Mouse (Mus musculus): ENCODE results near the gene Gm13287. TPM values are rescaled to one million over a fixed set of nuclear protein-coding genes. Genes with fewer than 3 reads are reported as not detected.

Gene Gm13287
- total RNA-seq, 2 experiments from 2014 or later = not detected

Other genes starting within 250 kb of the Gm13287 start
Only the 30 nearest of the 31 such genes appear.
- gene Ifna14, start 231.5 kb upstream of the Gm13287 start, total RNA-seq (2014; fragmentation: Nextera tagmentation) = not detected in 2 replicates
- gene Ifna14, start 231.5 kb upstream of the Gm13287 start, total RNA-seq (2017) = not detected in 2 replicates
- gene Ifna9, start 210.9 kb upstream of the Gm13287 start, total RNA-seq (2014; fragmentation: Nextera tagmentation) = not detected in 2 replicates
- gene Ifna9, start 210.9 kb upstream of the Gm13287 start, total RNA-seq (2017) = not detected in 2 replicates
- gene Ifna12, start 199.9 kb upstream of the Gm13287 start, total RNA-seq (2014; fragmentation: Nextera tagmentation) = not detected in 2 replicates
- not detected in 2 replicates for gene Ifna12, start 199.9 kb upstream of the Gm13287 start, total RNA-seq (2017)
- gene C87499, start 168.8 kb upstream of the Gm13287 start, total RNA-seq (2014; fragmentation: Nextera tagmentation) = not detected in 2 replicates
- gene C87499, start 168.8 kb upstream of the Gm13287 start, total RNA-seq (2017) = not detected in 2 replicates
- gene Ifna13, start 158.8 kb upstream of the Gm13287 start, total RNA-seq (2014; fragmentation: Nextera tagmentation) = not detected in 2 replicates
- not detected in 2 replicates for gene Ifna13, start 158.8 kb upstream of the Gm13287 start, total RNA-seq (2017)
- not detected in 2 replicates for gene Ifna16, start 126.3 kb upstream of the Gm13287 start, total RNA-seq (2014; fragmentation: Nextera tagmentation)
- not detected in 2 replicates for gene Ifna16, start 126.3 kb upstream of the Gm13287 start, total RNA-seq (2017)
- not detected in 2 replicates for gene Ifna2, start 119.3 kb upstream of the Gm13287 start, total RNA-seq (2014; fragmentation: Nextera tagmentation)
- not detected in 2 replicates for gene Ifna2, start 119.3 kb upstream of the Gm13287 start, total RNA-seq (2017)
- gene Ifnab, start 111.9 kb upstream of the Gm13287 start, total RNA-seq (2014; fragmentation: Nextera tagmentation) = not detected in 2 replicates
- not detected in 2 replicates for gene Ifnab, start 111.9 kb upstream of the Gm13287 start, total RNA-seq (2017)
- not detected in 2 replicates for gene Gm26566, start 81.4 kb upstream of the Gm13287 start, total RNA-seq (2014; fragmentation: Nextera tagmentation)
- gene Gm26566, start 81.4 kb upstream of the Gm13287 start, total RNA-seq (2017) = 1.1 and 1.5 TPM in 2 replicates
- gene Klhl9, start 80.8 kb upstream of the Gm13287 start, total RNA-seq (2014; fragmentation: Nextera tagmentation) = 37.1 and 50.0 TPM in 2 replicates
- gene Klhl9, start 80.8 kb upstream of the Gm13287 start, total RNA-seq (2017) = 67.3 and 88.5 TPM in 2 replicates
- not detected in 2 replicates for gene Gm13271, start 48.4 kb upstream of the Gm13287 start, total RNA-seq (2014; fragmentation: Nextera tagmentation)
- not detected in 2 replicates for gene Gm13271, start 48.4 kb upstream of the Gm13287 start, total RNA-seq (2017)
- not detected in 2 replicates for gene Gm13283, start 43.1 kb upstream of the Gm13287 start, total RNA-seq (2014; fragmentation: Nextera tagmentation)
- not detected in 2 replicates for gene Gm13283, start 43.1 kb upstream of the Gm13287 start, total RNA-seq (2017)
- gene Gm13290, start 29.4 kb upstream of the Gm13287 start, total RNA-seq (2014; fragmentation: Nextera tagmentation) = not detected in 2 replicates
- gene Gm13290, start 29.4 kb upstream of the Gm13287 start, total RNA-seq (2017) = not detected in 2 replicates
- gene Gm13289, start 26.3 kb upstream of the Gm13287 start, total RNA-seq (2014; fragmentation: Nextera tagmentation) = not detected in 2 replicates
- not detected in 2 replicates for gene Gm13289, start 26.3 kb upstream of the Gm13287 start, total RNA-seq (2017)
- gene Gm13272, start 23.4 kb upstream of the Gm13287 start, total RNA-seq (2014; fragmentation: Nextera tagmentation) = not detected in 2 replicates
- not detected in 2 replicates for gene Gm13272, start 23.4 kb upstream of the Gm13287 start, total RNA-seq (2017)
- 0.57 TPM in 1 of 2 replicates, not detected in the other for gene Ifnz, start 21.1 kb upstream of the Gm13287 start, total RNA-seq (2014; fragmentation: Nextera tagmentation)
- gene Ifnz, start 21.1 kb upstream of the Gm13287 start, total RNA-seq (2017) = 0.11 TPM in 1 of 2 replicates, not detected in the other
- not detected in 2 replicates for gene Gm13276, start 17.5 kb upstream of the Gm13287 start, total RNA-seq (2014; fragmentation: Nextera tagmentation)
- gene Gm13276, start 17.5 kb upstream of the Gm13287 start, total RNA-seq (2017) = 1.6 TPM in 1 of 2 replicates, not detected in the other
- gene Gm13277, start 14.6 kb upstream of the Gm13287 start, total RNA-seq (2014; fragmentation: Nextera tagmentation) = not detected in 2 replicates
- gene Gm13277, start 14.6 kb upstream of the Gm13287 start, total RNA-seq (2017) = not detected in 2 replicates
- gene Gm13278, start 11.7 kb upstream of the Gm13287 start, total RNA-seq (2014; fragmentation: Nextera tagmentation) = not detected in 2 replicates
- not detected in 2 replicates for gene Gm13278, start 11.7 kb upstream of the Gm13287 start, total RNA-seq (2017)
- gene Gm13275, start 8.8 kb upstream of the Gm13287 start, total RNA-seq (2014; fragmentation: Nextera tagmentation) = not detected in 2 replicates
- gene Gm13275, start 8.8 kb upstream of the Gm13287 start, total RNA-seq (2017) = not detected in 2 replicates
- gene Gm13279, start 5.9 kb upstream of the Gm13287 start, total RNA-seq (2014; fragmentation: Nextera tagmentation) = not detected in 2 replicates
- gene Gm13279, start 5.9 kb upstream of the Gm13287 start, total RNA-seq (2017) = not detected in 2 replicates
- gene Gm13285, start 3.6 kb upstream of the Gm13287 start, total RNA-seq (2014; fragmentation: Nextera tagmentation) = not detected in 2 replicates
- not detected in 2 replicates for gene Gm13285, start 3.6 kb upstream of the Gm13287 start, total RNA-seq (2017)
- gene Gm13288, start 2.3 kb downstream of the Gm13287 start, total RNA-seq (2014; fragmentation: Nextera tagmentation) = not detected in 2 replicates
- 1.2 TPM in 1 of 2 replicates, not detected in the other for gene Gm13288, start 2.3 kb downstream of the Gm13287 start, total RNA-seq (2017)
- not detected in 2 replicates for gene Ifna7, start 13.0 kb downstream of the Gm13287 start, total RNA-seq (2014; fragmentation: Nextera tagmentation)
- gene Ifna7, start 13.0 kb downstream of the Gm13287 start, total RNA-seq (2017) = not detected in 2 replicates
- gene Ifna11, start 16.7 kb downstream of the Gm13287 start, total RNA-seq (2014; fragmentation: Nextera tagmentation) = not detected in 2 replicates
- not detected in 2 replicates for gene Ifna11, start 16.7 kb downstream of the Gm13287 start, total RNA-seq (2017)
- gene Ifna6, start 24.2 kb downstream of the Gm13287 start, total RNA-seq (2014; fragmentation: Nextera tagmentation) = not detected in 2 replicates
- gene Ifna6, start 24.2 kb downstream of the Gm13287 start, total RNA-seq (2017) = not detected in 2 replicates
- gene Ifna5, start 32.3 kb downstream of the Gm13287 start, total RNA-seq (2014; fragmentation: Nextera tagmentation) = not detected in 2 replicates
- not detected in 2 replicates for gene Ifna5, start 32.3 kb downstream of the Gm13287 start, total RNA-seq (2017)
- not detected in 2 replicates for gene Ifna4, start 38.6 kb downstream of the Gm13287 start, total RNA-seq (2014; fragmentation: Nextera tagmentation)
- gene Ifna4, start 38.6 kb downstream of the Gm13287 start, total RNA-seq (2017) = not detected in 2 replicates
- gene Ifna1, start 46.8 kb downstream of the Gm13287 start, total RNA-seq (2014; fragmentation: Nextera tagmentation) = not detected in 2 replicates
- not detected in 2 replicates for gene Ifna1, start 46.8 kb downstream of the Gm13287 start, total RNA-seq (2017)
- not detected in 2 replicates for gene Ifne, start 76.9 kb downstream of the Gm13287 start, total RNA-seq (2014; fragmentation: Nextera tagmentation)
- not detected in 2 replicates for gene Ifne, start 76.9 kb downstream of the Gm13287 start, total RNA-seq (2017)